Comparison of ENCODE assay signal across 10 mouse cellular contexts in genomic region chr1:121249081-121249480, GRCm38 (mm10).
A peak's percentile ranks its signal among the peaks of the same experiment; 100 is the strongest.
DNase-seq lines count a peak whose midpoint lies in the region; ATAC-seq and TF ChIP-seq lines count a peak whose summit lies in the region.
"Had no signal": no experiment of that assay in that cellular context is flagged by ENCODE, and none has a peak within 500 bp of the region (broad histone marks: within the 10 kb centered on the region; RNA-seq: fewer than 3 reads in every experiment).

No protein-coding gene starts in this region.

- no peaks in the 10 kb centered on the region for H3K9me3 ChIP-seq in E14TG2a.4 (ENCODE audit: low read length)
- H3K9me3 ChIP-seq: neural tube, embryonic 13.5 days had no signal

- no peaks in the 10 kb centered on the region for H3K36me3 ChIP-seq in E14TG2a.4 (ENCODE audit: insufficient read depth, low read length)
- H3K36me3 ChIP-seq: neural tube, embryonic 13.5 days had no signal

- H3K27ac ChIP-seq in left cerebral cortex, adult 2 months: no peak overlapping the region
- H3K27ac ChIP-seq: neural tube, embryonic 13.5 days had no signal

- TF ChIP-seq CTCF in left cerebral cortex, adult 2 months (IDR thresholded peaks at IDR 0.05): peak; percentile 45
- peak; percentile 54 for TF ChIP-seq CTCF in E14TG2a.4 (conservative IDR thresholded peaks at IDR 0.05; ENCODE audit: low read length)

- peak; percentile 8 for DNase-seq in adrenal gland, postnatal 14 days
- no peak for DNase-seq in adrenal gland, postnatal 4 days (ENCODE audit: low spot score in 2 of 2)
- DNase-seq in left cerebral cortex, adult 2 months (ENCODE audit: extremely low spot score in 1 of 2, low spot score in 2 of 2): no peak
- DNase-seq in left cerebral cortex, adult 8-10 months (ENCODE audit: low spot score in 2 of 2): no peak
- DNase-seq in urinary bladder, postnatal 25 days (ENCODE audit: low spot score): no peak
- DNase-seq in left cerebral cortex, postnatal 25 days (ENCODE audit: low spot score in 2 of 2): no peak
- DNase-seq: gastrocnemius, postnatal 25 days had no signal

- H3K4me1 ChIP-seq in E14TG2a.4 (replicated peaks; ENCODE audit: low read depth, low read length): no peaks in the 10 kb centered on the region
- H3K4me1 ChIP-seq: neural tube, embryonic 13.5 days had no signal

- no peaks in the 10 kb centered on the region for H3K27me3 ChIP-seq in E14TG2a.4 (ENCODE audit: insufficient read depth, low read length)
- H3K27me3 ChIP-seq: neural tube, embryonic 13.5 days had no signal

- no peak overlapping the region for H3K4me3 ChIP-seq in left cerebral cortex, adult 2 months
- no peak overlapping the region for H3K4me3 ChIP-seq in E14TG2a.4 (replicated peaks; ENCODE audit: low read length)
- H3K4me3 ChIP-seq: neural tube, embryonic 13.5 days had no signal

- intact Hi-C loops in left cerebral cortex, adult 2 months (cut with DNase I): loop anchor here (5.0 kb wide), 1 partner anchor 153 kb away; no protein-coding TSS in a partner anchor
- intact Hi-C loops in left cerebral cortex, postnatal 25 days (cut with DNase I): loop anchor here (2.0 kb wide), 1 partner anchor 152 kb away; no protein-coding TSS in a partner anchor

- ATAC-seq in granulocyte monocyte progenitor cell, adult 5-6 weeks (replicated peaks; ENCODE audit: poor library complexity, severe bottlenecking): peak; percentile 55; the same call in 1 of the 2 replicates
